Mouse (Mus musculus) R1 (cell line): ENCODE measurements at regions not wholly inside any gene's neighbourhood (a gene's known extent, or its start where the extent isn't known, plus 50 kb on each side); places are given as distances from the start of the nearest gene placed in this dataset.

Experiments
- DNase-seq: peaks from one replicate; pipeline ENCODE4 v3.0.0-alpha.2; 2018; ENCODE audit warnings: low read depth, low spot score

DNA sequence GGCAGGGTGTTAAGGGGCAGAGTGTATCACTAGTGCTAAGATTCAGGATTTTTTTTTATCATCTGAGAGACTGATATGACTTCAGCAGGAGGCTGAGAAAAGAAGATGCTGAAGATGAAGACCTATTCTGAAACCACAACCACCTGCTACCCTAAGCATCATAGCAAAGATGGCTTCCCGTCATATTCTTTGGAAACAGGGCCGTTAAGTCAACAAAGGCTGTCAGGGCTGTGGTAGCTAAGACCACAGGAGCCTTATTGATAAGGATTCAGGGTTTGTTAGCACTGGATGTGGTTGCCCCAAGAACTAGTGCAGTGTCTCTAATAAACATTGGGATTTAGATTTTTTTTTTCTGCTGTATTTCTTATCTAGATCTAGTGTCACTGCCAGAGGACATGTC, 56.7 kb upstream of the Rasgrp1 start:
- DNase-seq = no peak

DNA sequence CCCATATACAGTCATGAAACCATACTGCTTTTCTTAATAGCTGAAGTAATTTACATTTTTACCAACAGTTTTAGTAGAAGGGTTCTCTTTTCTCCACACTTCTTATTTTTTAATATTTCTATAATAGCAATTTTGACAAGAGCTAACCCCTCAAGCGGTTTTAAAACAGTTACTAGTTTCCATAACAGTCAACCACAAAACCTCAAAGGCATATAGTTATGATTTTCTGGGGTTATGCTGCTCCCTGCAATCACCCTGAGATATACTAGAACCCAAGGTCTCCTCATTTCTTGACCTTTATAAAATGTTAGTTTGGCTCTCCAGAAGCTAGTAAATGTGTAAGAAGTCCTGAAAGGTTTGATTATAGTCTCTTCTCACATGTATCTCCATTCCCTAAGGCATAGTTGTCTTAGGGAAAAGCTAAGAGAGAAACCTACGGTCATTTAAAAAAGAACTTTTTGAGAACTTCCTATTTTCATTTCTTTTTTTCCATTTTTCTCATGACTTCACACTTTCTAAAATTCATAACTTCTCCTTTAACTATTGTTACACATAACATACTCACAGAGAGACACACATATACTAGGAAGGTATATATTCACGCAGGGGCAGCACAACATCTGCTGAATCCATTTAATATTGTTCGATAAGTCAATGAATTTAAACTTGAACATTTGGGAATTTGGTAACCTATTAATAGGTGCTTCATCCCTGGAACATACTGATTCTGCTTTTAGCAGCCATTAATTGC, 60.8 kb upstream of the Rasgrp1 start:
- no peak for DNase-seq

DNA sequence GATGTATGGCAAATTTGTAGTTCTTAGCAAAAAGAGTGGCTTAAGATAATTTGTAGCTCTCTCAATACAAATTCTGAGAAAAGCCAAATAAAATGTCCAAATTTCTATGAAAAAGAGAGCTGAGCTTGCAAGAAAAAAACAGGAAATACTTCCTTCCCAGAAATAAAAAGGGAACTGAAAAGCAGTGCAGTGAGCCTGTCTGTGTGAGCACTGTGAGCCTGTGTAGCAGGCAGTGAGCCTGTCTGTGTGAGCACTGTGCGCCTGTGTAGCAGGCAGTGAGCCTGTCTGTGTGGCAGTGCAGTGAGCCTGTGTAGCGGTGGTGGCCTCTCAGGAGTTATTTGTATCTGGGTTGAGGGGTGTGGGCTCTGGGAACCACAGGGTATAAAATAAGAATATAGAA, 62.7 kb upstream of the Rasgrp1 start:
- no peak for DNase-seq

DNA sequence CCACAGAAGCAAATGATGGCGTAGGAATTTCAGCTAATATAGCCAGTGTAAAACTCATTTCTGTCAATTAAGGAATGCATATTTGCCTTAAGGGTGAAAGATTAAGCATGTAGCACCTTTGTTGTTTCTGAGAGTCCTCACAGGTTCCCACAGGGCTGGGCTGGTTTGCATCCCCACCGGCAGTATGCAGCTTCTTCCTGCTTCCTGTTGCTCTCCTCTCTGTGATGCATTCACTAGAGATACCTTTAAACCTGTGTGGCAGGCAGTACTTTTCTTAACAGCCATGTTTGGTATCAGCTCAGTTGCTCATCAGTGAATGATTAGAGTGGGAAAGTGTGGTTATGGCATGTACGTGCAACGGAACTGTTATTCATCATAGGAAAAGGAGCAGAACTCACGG, 65.4 kb upstream of the Rasgrp1 start:
- DNase-seq = no peak

DNA sequence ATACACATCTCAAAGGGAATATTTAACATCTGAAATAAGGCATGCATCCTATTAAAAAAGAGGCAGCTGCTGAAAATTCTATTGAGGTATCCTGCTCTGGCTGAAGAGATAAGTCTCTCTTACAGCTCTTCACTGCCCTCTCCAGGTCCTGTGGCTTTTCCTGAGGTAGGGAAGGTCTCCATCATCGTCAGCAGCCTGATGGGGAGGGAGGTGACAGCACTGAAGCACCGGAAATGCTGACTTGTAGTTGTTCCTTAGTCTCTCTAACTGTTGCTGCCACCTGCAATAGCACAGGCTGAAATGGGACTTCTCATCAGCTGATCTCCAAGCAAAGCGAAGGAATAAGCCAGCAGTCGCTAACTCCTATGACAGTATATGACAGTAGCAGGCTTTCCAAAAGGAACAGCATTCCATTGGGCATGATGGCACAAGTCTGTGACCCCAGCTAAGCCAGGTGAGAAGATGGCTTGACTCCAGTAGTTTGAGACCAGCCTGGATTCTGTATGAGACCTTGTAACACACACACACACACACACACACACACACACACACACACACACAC, 69.3 kb upstream of the Rasgrp1 start:
- DNase-seq = no peak

DNA sequence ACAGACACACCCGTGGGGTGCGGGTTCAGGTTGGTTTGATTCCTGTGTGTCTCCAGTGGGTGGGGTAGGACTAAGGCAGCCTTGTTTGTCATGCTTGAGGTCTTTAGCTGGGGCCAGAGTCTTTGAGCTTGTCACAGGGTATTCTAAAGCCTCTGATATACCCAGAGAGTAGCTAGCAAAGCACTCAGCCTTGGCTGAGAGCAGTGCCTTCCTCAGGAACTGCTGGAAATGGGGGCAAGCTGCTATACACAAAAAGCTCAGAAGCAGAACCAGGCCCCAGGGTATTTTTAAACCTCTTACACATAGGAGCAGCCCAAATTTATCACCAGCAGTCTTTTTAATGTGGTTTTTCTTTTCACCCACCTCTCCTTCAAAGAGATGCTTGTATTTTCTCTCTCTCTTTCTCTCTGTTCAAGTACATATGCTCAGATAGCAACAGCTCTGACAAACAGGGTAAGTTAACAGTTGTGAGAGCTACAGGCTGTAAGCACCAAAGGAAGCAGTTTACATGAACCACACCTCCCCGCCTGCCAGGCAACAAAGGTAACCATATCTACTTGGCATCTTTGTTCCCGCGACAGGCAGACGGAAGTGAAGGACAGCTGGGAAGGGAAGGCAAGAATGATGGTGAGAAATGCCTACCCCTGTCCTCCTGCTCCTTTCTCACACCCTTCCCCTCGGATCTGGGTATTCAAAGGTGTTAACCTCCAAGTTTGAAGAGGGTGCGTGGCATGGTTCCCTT, 74.6 kb upstream of the Rasgrp1 start:
- DNase-seq = no peak

DNA sequence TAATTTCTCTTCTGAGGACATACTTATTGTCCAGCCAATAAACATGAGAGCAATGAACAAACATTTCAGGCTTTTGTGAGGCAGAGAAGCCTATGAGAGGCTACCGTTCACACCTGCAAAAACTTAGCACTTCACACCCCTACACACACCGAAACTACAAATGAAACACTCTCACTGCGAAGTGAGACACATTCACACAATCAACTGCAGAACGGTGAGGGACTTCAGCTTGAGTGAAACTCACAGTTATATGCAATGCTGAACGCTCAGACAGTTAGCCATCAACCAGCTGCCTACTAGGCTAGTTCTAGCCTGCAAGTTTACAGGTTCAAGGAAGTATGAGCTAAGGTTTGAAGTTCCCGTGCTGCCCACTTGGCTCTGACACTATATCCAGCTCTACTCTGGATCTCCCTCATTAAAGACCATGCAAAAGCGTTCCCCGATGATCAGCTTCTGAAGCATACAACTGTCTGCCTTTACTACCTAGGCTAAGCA, 75.4 kb upstream of the Rasgrp1 start:
- DNase-seq = no peak

DNA sequence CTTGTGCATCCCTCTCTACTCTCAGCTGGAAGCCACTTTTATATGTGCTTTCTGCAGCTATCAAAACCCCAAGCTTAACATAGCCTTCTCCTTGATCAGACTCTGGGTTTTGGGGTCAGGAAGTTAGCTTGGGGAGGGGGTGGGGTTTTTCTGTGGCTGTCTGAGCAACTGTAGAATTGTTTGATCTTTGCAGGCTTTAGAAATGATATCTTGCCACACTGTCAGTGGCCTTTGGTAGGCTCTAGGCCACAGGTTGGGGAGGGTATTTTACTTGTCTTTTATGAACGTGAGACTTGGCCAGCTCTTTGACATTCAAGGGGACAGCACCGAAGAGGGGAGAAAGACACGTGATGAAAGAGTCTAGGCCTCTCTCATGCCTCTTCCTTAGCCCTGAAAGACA, 75.9 kb upstream of the Rasgrp1 start:
- DNase-seq = no peak

DNA sequence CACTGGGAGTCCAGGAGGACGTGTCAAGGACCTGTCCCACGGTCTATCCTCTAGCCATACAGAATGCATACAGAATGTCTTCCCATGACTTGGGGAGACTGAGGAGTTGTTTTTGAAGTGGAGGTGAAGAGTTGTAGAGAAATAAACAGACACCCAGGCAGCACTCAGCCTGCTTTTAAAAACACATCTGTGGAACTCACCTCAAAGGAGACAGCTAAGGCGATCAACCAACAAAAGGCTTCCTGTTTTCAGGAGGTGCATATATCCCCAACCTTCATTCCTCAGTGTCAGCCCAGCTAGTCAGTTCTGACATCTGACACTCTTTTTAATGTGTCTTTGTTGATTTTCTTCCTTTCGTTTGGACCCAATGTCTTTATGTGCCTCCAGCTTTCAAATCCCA, 78.6 kb upstream of the Rasgrp1 start:
- DNase-seq = no peak

DNA sequence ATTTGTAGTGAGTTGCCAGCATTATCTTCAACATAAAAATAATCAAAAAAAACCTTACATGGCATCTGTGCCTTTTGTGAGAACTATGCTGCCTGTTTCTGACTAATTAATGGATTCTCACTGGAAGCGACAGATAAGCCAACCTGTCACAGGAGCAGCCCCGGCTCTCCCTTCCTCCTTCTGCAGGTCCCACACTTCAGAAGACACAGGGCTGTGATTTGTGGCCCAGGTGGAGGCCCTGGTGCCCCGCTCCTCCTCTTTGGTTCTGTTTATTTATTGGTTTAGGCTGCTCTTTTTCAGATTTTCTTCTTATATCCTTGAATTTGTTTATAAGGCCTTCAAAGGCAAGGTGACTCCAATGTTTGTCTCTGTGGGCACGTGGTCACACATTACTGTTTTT, 80.0 kb upstream of the Rasgrp1 start:
- DNase-seq = no peak

DNA sequence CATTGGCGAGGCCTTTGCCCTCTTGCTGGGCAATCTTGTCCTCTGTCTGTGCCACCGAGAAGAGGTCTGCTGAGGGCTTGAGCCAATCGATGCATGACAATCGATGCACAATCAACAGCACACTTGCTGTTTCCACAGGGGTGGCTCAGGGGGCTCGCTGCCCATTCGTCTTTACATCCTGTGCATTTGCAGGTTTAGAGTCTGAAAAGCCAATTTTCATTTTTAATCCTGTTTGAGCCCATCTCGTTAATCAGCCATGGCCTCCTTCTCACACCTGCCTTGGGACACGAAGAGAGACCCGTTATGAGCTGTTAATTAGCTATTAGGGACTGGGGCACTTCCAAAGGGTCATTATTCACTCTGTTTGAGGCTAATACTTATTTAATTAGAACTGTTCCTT, 86.4 kb upstream of the Rasgrp1 start:
- DNase-seq = no peak

DNA sequence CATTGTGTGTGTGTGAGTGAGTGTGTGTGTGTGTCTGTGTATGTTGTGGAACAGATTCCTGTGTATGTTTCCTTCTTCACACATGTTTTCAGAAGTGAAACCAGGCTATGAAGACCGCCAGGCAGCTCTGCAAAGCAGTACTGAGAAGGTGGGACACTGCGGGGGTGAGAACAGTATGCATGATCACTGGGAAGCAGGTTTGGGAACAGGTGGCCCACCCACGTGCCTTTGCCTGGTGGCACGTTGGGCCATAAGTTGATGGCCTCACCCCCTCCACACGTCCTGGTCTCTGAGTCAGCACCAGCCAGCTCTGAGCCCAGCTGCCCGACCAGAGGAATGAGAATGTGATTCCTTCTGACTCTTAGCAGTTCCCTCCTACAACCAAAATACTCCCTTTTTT, 89.2 kb upstream of the Rasgrp1 start:
- no peak for DNase-seq

DNA sequence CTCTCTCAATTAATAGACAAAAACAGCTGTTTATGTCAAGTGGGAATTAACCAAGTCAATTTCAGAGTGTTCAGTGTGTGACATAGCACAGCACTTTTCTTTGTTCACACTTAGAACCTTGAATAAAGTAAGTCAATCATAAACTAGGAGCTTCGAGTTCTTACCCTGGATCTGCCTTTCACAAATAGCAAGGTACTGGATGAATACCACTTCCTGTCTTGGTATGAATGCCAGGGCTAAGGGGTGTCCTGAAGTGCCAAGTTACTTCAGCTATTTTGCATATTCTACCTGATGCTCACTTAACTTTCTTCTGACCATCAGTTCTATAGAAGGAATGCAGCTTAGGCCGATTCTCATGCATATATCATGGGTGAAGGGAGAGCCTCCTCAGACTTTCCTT, 90.1 kb upstream of the Rasgrp1 start:
- DNase-seq = no peak

DNA sequence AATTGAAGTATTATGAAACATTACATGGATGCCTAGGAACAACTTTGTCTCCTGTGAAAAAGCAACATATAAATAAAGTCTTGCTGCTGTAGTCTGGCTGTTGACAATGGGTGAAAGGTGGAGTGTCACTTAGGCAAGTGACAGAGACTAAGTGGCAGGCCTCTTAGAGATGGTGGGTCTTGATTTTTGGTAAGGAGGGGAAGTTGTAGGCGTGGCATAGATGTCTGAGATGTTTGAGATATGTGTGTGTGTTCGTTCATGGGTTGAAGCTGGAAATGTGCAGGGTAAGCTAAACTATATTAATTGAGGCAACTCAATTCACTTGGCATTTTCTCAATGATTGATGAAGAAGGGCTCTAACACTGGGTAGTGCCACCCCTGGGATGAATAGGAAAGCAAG, 90.7 kb upstream of the Rasgrp1 start:
- no peak for DNase-seq

DNA sequence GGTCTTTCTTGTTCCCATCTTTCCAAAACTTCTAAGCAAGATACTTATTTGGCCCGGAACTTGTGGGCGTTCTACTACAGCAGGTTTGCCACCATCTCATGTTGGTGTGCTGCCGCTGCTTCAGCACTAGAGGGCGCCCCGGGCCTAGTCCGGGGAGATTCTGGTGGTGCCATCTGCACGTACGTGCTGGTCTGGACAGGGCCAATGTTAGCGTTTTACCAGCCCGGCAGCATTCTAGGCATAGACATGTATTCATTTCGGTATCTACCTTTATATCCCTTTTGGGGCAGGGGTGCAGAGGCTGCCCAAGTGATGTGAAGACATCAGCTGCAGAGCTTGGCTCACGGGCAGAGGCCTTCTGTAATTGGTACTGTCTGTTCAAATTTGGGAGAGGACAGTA, 95.3 kb upstream of the Rasgrp1 start:
- DNase-seq = peak; percentile 69

DNA sequence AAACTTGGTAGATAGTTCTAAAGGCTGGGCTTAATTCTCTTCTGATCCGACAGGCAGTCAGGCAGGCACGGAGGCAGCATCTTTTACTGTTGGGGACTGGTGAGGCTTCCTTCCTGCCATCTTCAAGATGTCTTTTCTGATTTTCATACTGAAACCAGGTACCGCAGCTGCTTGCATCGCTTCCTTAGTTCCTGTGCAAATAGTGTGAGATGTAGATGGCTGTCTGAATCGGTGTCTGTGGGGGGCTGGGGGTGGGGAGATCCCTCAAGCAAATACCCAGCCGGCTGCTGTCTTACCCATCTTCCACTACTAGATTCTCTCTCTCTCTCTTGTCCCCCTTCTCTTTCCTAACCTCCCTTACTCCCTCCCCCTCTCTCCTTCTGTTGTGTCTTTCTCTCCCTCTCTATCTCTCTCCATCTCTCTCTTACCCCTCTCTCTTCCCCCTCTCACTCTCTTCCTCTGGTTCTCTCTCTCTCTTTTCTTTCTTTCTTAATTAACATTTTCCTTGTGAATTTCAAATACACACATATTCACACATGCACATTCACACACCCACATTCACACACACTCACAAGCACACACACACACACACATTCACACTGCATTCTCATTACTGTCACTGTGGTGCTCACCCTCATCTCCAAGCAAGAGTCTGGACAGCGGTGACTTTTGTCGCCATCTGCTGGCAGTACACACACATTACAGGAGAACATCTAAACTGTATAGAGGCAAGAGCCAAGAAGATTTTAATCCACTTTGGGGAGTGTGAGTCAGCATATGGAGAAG, 96.0 kb upstream of the Rasgrp1 start:
- DNase-seq = peak; percentile 73

DNA sequence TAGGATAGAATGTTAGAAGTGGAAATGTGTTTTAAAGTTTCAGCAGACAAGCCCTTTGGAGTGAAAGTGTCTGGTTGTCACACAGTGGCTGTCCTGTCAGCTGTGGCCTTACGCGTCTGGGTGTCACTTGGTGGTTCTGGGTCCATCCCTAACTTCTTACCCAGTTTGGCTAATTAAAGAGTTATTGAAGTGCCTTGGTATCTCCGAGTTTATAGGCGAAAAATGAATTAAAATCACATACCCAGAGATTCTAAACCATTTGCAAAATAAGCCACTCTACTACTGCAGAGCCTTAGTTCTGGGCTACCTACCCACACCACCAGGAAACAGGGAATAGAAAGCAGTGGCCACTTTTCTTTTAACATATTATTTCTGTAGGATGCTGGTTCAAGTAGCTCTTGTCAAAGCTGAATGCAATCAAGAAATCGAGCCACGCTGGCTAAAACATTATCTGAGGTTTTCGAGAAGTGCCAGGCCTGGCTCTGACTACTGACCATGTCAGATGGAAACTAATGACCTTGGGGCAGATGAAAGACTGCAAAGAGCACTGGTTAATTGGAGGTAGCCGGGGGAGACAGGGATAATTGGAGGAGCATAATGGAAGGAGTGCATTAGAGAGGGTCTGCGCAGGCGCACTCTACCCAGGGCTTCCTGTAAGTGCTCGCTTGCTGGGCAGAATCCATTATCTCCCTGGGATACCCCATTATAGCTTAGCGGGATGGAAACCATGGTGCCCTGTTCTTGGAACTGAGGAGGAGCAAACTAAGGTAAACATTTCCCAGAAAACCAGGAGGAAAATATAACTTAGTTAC, 96.8 kb upstream of the Rasgrp1 start:
- no peak for DNase-seq

DNA sequence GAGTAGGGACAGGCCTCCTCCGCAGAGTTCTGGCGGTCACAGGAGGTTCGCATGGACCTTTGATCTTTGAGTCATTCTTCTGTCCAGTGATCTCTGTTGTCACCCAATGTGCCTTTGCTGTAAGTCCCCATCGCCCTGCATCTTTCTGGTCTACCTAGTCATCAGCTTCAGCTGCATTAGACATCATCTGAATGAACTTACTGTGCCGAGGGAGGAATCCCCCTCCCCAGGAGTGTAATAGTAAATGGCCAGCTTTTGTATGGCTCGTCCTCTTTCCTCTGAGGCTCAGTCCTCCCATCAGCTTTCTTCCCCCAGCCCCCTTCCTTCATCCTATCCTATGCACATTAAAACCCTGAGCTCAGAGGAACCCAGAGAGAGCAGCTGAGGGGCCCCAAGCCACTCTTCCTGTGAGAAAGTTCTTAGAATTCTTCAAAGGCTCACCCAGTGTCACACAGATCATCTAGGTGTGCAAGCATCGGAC, 98.0 kb upstream of the Rasgrp1 start:
- DNase-seq = no peak

DNA sequence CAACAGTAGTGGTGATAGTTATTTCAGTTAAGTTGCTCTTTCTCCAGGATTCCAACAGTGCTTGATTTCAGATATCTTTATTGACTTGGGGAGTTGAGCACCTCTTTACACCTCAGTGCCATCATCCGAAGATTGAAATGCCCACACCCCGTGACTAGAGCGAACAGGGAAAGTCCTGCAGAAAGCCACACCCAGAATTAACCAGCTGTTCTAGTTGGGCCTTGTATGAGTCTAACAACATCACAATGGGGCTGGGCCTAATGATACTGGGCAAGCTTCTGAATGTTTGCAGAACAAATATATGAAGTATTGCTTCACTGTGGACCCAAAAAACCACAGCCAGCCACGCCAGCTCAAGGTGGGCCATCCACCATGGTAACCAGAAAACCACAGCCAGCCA, 100.1 kb upstream of the Rasgrp1 start:
- no peak for DNase-seq

DNA sequence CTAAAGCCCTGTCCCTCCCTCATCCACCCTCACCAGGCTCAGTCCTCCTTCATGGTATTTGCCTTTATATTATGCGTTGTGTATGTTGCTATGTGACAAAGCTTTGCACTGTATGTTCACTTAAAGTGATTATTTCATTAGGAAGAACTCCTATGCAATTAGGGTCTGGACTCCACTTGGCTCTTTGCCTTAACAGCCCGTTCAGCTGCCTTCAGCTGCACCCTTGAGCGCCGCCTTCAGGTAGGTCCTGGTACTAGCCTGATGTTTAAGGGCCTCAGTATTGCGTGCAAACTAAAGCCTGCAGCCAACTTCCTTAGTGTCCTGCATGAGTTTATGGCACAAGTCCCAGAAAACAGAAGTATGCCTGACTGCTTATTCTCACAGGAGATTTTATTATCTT, 101.9 kb upstream of the Rasgrp1 start:
- peak; percentile 49 for DNase-seq

DNA sequence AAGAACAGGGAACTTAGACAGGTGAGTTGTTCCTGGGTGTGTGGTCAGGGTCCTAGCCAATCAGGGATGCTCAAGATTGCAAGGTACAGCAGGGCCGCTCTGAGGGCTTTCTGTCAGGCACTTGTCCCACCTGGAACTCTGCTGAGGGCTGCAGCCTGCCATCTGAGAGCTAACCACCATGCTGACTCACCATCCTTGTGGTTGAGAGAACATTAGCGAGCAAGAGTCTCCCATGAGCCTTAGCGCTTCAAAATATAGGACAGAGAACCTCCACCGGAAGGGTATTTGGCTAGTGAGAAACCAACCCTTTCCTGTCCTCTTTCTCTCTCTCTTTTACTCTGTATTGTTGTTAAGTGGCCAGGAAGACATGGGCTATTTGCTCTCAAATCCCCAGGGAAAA, 104.1 kb upstream of the Rasgrp1 start:
- DNase-seq = no peak
